Mouse (Mus musculus): Measurements from ENCODE around the gene Acad10.

The Acad10 gene

GRCm38 (mm10) chr5:121597332-121597731 is 63.0 kb downstream of the Acad10 start:
- DNase-seq (ENCODE audit: low read depth), result no peak

- no peak for DNase-seq (ENCODE audit: low read depth)
Measured at GRCm38 (mm10) chr5:121596226-121596625, 64.1 kb downstream of the Acad10 start.

- DNase-seq (ENCODE audit: low read depth), result no peak
Measured at GRCm38 (mm10) chr5:121595758-121596157, 64.6 kb downstream of the Acad10 start.

DNA sequence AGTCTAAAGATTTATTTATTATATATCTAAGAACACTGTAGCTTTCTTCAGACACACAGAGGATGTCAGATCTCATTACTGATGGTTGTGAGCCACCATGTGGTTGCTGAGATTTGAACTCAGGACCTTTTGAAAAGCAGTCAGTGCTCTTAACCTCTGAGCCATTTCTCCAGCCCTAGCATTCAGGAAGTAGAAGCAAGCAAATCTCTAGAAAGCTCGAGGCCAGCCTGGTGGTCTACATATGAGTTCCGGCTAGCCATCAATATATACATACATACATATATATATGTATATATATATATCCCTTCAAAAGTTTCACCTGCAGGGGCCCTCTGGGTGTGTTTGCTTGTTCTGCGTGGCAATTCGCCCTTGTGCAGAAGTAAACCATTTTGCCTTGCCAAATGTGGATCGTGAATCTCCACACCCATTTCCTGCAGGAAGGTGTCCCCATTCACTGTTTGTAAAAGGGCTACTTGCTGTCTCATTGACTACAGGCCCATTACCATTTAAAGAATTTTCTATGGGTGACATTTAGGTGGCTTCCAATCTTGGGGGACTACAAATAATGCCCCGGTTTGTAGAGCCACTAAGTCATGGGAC is 65.5 kb downstream of the Acad10 start:
- no peak for DNase-seq (ENCODE audit: low read depth)

- DNase-seq (ENCODE audit: low read depth), result peak; percentile 90
Measured at GRCm38 (mm10) chr5:121593451-121594401, 66.6 kb downstream of the Acad10 start, which contains the start of gene Aldh2. Aldh2 (minus strand) TSS chr5:121593824.

GRCm38 (mm10) chr5:121592816-121593407 is 67.4 kb downstream of the Acad10 start:
- peak; percentile 49 for DNase-seq (ENCODE audit: low read depth)

GRCm38 (mm10) chr5:121592064-121592815 is 68.1 kb downstream of the Acad10 start:
- no peak for DNase-seq (ENCODE audit: low read depth)

- no peak for DNase-seq (ENCODE audit: low read depth)
Measured at GRCm38 (mm10) chr5:121591417-121592063, 68.8 kb downstream of the Acad10 start.

DNA sequence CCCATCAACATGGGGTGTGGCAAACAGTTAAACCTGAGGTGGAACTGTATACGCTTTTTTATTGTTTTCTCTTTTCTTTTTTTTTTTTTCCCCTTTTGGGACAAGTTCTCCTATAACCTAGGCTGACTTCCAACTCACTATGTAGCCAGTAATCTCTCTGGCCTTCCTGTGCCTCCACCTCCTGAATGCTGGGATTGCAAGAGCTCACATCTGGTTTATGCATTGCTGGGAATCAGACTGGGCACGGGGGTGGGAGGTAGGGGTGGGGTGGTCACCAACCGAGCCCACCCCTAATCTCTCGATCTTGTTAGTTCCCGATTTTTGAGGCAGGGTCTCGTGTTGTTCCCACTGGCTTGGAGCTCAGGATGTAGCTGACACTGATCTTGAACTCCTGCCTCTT is 70.4 kb downstream of the Acad10 start:
- no peak for DNase-seq (ENCODE audit: low read depth)

DNA sequence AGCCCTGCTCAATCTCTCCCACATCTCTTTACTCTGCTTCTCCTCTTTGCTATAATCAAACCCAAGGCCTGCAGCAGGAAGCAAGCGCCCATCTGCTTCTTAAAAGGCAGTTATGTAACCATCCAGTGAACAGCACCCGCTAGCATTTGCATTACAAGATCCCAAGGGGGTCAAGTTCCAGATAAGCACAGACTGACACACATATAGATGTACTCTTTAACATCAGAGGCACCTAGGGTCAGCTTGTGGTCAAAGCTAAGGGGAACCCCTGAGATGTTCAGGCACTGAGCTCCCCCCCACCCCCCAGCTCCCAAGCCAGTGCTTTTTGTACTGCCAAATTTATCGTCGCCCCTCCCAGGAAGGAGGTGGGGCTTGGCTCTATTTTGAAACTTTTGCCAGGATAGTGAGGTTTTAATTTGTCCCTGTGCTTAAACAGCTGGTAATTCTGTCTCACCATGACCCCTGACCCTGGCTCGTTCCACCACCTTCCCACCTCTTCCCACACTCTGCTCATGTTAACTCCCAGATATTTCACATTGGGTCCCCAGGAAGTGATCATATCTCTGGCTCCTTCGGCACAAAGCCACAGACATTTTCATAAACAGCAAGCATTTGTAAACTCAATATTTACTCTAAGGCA is 73.8 kb downstream of the Acad10 start:
- DNase-seq (ENCODE audit: low read depth), result peak; percentile 10

- no peak for DNase-seq (ENCODE audit: low read depth)
Measured at GRCm38 (mm10) chr5:121585699-121586098, 74.6 kb downstream of the Acad10 start.

DNA sequence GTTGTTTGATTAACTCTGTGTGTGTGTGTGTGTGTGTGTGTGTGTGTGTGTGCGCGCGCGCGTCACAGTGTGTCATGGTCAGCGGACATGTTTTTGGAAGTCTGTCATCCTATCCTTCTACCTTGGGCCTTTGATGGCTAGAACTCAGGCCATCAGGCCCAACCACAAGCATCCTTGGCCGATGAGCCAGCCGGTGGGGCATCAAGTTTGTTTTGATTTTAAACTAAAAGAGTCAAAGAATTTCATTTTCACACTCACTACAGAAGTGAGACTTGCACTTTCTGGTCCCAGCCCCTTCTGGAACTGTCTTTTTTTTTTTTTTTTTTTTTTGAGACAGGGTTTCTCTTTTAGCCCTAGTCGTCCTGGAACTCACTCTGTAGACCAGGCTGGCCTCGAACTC is 75.3 kb downstream of the Acad10 start:
- DNase-seq (ENCODE audit: low read depth), result no peak

DNA sequence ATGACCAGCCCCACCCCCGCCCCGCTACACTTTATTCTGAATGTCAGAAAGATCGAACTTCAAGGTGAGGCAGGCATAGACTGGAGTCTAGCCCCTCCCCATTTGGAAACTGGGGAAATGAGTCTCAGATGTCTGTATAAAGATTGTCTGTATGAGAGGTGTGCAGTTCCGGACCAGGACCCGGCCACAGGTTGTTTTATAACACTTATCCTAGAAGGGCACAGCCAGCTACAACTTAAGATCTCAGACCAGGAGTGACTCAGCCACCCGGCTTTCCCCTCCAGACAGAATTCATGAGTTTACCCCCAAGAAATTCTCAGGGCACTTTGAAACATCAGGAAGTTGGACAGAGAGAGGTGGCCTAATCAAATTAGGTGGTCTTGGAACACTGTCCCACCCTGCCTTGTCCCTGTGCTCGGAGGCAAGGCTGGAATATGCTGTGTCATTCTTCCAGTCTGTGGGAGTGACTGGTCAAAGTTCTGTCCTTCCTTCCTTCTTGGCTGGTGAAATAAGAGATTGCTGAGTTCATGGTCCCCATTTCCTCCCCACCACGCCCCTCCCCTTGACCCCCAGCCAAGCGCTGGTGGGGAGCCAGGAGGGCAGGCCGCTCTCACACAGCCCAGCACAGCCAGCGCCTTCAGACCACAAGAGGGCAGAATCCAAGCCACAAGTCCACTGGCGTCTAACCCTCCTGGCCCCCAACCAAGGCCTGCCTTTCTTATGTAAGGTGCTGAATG is 76.4 kb downstream of the Acad10 start:
- peak; percentile 98 for DNase-seq (ENCODE audit: low read depth)

- DNase-seq (ENCODE audit: low read depth), result no peak
Measured at GRCm38 (mm10) chr5:121581945-121582344, 78.4 kb downstream of the Acad10 start.

- no peak for DNase-seq (ENCODE audit: low read depth)
Measured at GRCm38 (mm10) chr5:121576927-121577488, 83.3 kb downstream of the Acad10 start.

- no peak for DNase-seq (ENCODE audit: low read depth)
Measured at GRCm38 (mm10) chr5:121575867-121576266, 84.4 kb downstream of the Acad10 start.

- DNase-seq (ENCODE audit: low read depth), result no peak
Measured at GRCm38 (mm10) chr5:121574145-121574544, 86.2 kb downstream of the Acad10 start.
